Mouse (Mus musculus): ENCODE results near the gene Faf2. TPM values are rescaled to one million over a fixed set of nuclear protein-coding genes. Genes with fewer than 3 reads are reported as not detected.
"Not testable (repeated sequence)": the region's sequence is repeated elsewhere in the genome, so short reads cannot be mapped to it uniquely, and the experiment has no call there.

The Faf2 gene
- polyA plus RNA-seq, 1 experiment = 27.9 TPM

DNA sequence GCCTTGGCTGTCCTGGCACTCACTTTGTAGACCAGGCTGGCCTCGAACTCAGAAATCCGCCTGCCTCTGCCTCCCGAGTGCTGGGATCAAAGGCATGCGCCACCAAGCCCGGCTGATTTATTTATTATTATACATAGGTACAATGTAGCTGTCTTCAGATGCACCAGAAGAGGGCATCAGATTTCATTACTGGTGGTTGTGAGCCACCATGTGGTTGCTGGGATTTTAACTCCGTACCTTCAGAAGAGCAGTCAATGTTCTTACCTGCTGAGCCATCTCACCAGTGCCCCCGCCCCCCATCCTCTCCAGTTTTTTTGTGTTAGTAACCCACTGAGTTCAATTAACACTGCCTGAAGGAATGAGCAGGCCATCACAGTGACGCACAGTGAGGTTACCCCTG, 8.4 kb upstream of the Faf2 start:
- not testable (repeated sequence) for H3K27ac ChIP-seq (ENCODE audit: insufficient read depth, low read depth, low read length); H3K27me3 ChIP-seq (replicated peaks; ENCODE audit: control insufficient read depth, insufficient read depth, low read length); H3K4me1 ChIP-seq (ENCODE audit: control insufficient read depth, insufficient read depth, low read length); H3K36me3 ChIP-seq (ENCODE audit: control insufficient read depth, insufficient read depth, low read length); H3K4me3 ChIP-seq (ENCODE audit: insufficient read depth, low read depth, low read length)
- 79% methylated on average over 8 of the region's 8 CpGs for WGBS
- TF ChIP-seq CTCF (conservative IDR thresholded peaks at IDR 0.05; ENCODE audit: insufficient read depth, insufficient read length, low read depth, low read length) = 0 out of 2 replicates have a peak, but pooled peaks have one; percentile 5
- peak; percentile 38 for DNase-seq

DNA sequence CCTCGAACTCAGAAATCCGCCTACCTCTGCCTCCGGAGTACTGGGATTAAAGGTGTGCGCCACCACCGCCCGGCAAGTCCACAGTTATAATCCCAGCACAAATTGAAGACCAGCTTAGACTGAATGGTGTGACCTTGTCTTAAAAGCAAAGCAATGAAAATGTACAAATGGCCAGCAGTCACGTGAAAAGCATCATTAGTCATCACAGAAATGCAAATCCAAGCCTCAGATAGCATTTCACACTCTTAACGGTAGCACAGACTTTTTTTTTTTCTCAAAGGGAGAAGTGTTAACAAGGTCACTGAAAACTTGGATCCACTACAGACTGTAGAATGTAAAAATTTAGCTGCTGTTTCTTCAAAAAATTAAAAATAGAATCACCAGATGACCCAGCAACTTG, 5.3 kb upstream of the Faf2 start:
- Histone ChIP-seq H3K27me3 (replicated peaks; ENCODE audit: control insufficient read depth, insufficient read depth, low read length) (no peaks in the 10 kb centered on the region), H3K27ac (ENCODE audit: insufficient read depth, low read depth, low read length) (no peak overlapping the region), H3K36me3 (ENCODE audit: control insufficient read depth, insufficient read depth, low read length) (no peaks in the 10 kb centered on the region), H3K4me1 (ENCODE audit: control insufficient read depth, insufficient read depth, low read length) (peaks cover 3% of the 10 kb centered on the region; the same call in 1 of the 2 replicates), H3K4me3 (ENCODE audit: insufficient read depth, low read depth, low read length) (no peak overlapping the region)
- WGBS = 78% methylated on average over 8 of the region's 8 CpGs
- no peak for TF ChIP-seq CTCF (conservative IDR thresholded peaks at IDR 0.05; ENCODE audit: insufficient read depth, insufficient read length, low read depth, low read length)
- TF ChIP-seq POLR2A (IDR thresholded peaks at IDR 0.05; ENCODE audit: low read depth, low read length) = no peak
- no peak for DNase-seq

DNA sequence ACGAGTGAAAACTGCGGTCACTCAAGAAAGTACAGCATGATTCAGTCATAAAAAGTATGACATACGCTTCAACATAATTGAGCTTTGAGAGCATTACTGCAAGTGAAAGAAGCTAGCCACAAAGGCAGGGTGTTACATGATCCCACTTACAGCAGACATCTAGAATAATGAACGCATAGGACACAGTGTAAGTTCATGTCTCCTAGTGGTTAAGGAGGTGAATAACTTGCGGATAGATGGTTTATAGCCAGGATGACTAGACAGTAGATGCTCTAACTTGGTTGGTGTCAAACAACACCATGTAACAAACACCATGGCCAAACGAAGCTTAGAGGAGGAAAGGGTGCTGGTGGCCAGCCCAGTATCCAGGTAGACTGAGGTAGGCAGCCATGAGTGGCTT, 4.6 kb upstream of the Faf2 start:
- TF ChIP-seq POLR2A (IDR thresholded peaks at IDR 0.05; ENCODE audit: low read depth, low read length) (no peak), CTCF (conservative IDR thresholded peaks at IDR 0.05; ENCODE audit: insufficient read depth, insufficient read length, low read depth, low read length) (no peak)
- WGBS = 61% methylated on average over 6 of the region's 6 CpGs
- H3K27me3 ChIP-seq (replicated peaks; ENCODE audit: control insufficient read depth, insufficient read depth, low read length) = no peaks in the 10 kb centered on the region
- DNase-seq = no peak
- H3K4me1 ChIP-seq (ENCODE audit: control insufficient read depth, insufficient read depth, low read length) = no peaks in the 10 kb centered on the region; the same call in 1 of the 2 replicates
- no peaks in the 10 kb centered on the region for H3K36me3 ChIP-seq (ENCODE audit: control insufficient read depth, insufficient read depth, low read length)
- no peak overlapping the region for H3K27ac ChIP-seq (ENCODE audit: insufficient read depth, low read depth, low read length)
- no peak overlapping the region for H3K4me3 ChIP-seq (ENCODE audit: insufficient read depth, low read depth, low read length)

DNA sequence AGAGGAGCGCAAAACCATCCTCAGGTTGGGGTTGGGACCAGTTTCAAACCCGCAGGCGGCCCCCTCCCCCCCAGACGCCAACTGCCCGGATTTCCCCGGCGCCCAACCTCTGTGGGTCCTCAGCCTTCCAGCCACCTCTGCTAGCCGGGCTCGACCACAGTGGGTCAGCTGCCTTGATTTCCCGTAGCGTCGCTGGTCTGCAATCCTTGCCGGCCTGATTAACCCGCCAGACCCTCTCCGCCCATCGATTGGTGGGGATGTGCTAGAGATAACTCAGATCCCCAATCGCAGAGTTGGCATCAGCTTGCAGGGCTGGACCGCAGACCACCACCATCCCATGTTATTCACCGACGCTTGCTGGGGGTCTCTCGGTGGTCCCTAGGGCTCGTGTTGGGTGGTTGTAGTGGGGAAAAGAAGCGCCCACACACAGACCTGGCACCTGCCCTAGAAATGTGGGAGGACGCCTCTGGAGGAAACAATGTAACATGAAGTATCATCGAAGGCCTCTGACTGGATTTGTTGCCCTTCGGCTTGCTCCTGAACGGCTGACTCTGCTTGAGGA, 457 bp downstream of the Faf2 start:
- peaks cover 5% of the 10 kb centered on the region; the same call in 1 of the 2 replicates for H3K4me1 ChIP-seq (ENCODE audit: control insufficient read depth, insufficient read depth, low read length)
- TF ChIP-seq POLR2A (IDR thresholded peaks at IDR 0.05; ENCODE audit: low read depth, low read length) = no peak
- no peak for TF ChIP-seq CTCF (conservative IDR thresholded peaks at IDR 0.05; ENCODE audit: insufficient read depth, insufficient read length, low read depth, low read length)
- H3K27me3 ChIP-seq (replicated peaks; ENCODE audit: control insufficient read depth, insufficient read depth, low read length) = no peaks in the 10 kb centered on the region
- peak overlapping the region; percentile 85 for H3K27ac ChIP-seq (ENCODE audit: insufficient read depth, low read depth, low read length)
- H3K4me3 ChIP-seq (ENCODE audit: insufficient read depth, low read depth, low read length) = peak overlapping the region; percentile 93
- DNase-seq = no peak
- WGBS = under 1% methylated on average over 27 of the region's 27 CpGs
- no peaks in the 10 kb centered on the region for H3K36me3 ChIP-seq (ENCODE audit: control insufficient read depth, insufficient read depth, low read length)

DNA sequence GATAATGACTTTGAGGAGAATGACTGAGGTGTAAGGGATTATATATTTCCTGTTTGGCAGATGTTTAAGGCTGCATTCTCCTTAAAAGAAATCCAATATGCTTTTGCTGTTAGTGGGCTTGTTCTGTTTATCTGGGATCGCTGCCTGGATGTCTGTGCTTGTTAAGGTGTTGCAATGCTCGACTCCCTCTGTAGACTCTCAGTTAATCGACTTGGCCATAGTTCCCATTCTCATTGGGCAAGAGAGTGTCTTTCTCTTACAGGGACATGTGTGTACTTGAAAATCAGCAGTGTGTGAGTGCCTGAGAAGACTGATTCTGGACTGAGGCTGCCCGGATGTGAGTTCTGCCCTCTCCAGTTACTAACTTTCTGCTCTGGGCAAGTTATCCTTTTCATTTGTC, 7.5 kb downstream of the Faf2 start:
- DNase-seq = peak; percentile 23
- WGBS = 48% methylated on average over 4 of the region's 4 CpGs
- Histone ChIP-seq H3K4me3 (ENCODE audit: insufficient read depth, low read depth, low read length) (no peak overlapping the region), H3K36me3 (ENCODE audit: control insufficient read depth, insufficient read depth, low read length) (no peaks in the 10 kb centered on the region), H3K4me1 (ENCODE audit: control insufficient read depth, insufficient read depth, low read length) (peaks cover 9% of the 10 kb centered on the region; the same call in 1 of the 2 replicates), H3K27me3 (replicated peaks; ENCODE audit: control insufficient read depth, insufficient read depth, low read length) (no peaks in the 10 kb centered on the region), H3K27ac (ENCODE audit: insufficient read depth, low read depth, low read length) (no peak overlapping the region)
- TF ChIP-seq CTCF (conservative IDR thresholded peaks at IDR 0.05; ENCODE audit: insufficient read depth, insufficient read length, low read depth, low read length) = no peak
- TF ChIP-seq POLR2A (IDR thresholded peaks at IDR 0.05; ENCODE audit: low read depth, low read length) = no peak

DNA sequence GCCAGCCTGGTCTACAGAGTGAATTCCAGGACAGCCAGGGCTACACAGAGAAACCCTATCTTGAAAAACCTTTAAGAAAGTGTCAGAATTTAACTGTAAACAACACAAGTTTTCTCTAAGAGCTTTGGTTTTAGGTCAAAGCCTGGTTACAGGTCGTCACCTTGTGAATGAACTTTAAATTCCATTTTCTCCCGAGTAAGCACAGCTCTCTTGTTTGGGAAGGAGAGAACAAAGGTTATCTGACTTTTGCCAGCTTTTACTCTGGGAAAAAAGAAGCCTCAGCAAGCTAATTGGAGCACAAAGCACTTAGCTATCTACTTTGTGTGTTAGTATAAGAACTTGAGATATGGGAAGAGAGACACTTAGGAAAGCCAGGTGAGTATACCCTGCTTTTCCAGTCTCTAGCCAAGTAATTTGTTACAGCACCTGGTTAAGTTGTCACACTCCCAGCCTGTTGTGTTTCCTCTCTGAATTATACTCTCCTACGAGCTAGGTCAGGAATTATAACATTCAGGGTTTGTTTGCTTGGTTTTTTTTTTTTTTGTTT, 11.2 kb downstream of the Faf2 start:
- peak; percentile 78 for DNase-seq
- Histone ChIP-seq H3K27me3 (replicated peaks; ENCODE audit: control insufficient read depth, insufficient read depth, low read length) (no peaks in the 10 kb centered on the region), H3K4me3 (ENCODE audit: insufficient read depth, low read depth, low read length) (no peak overlapping the region), H3K4me1 (ENCODE audit: control insufficient read depth, insufficient read depth, low read length) (peaks cover 7% of the 10 kb centered on the region; the same call in 1 of the 2 replicates), H3K36me3 (ENCODE audit: control insufficient read depth, insufficient read depth, low read length) (no peaks in the 10 kb centered on the region; the same call in 1 of the 2 replicates), H3K27ac (ENCODE audit: insufficient read depth, low read depth, low read length) (peak overlapping the region; percentile 74)
- 25% methylated on average over 3 of the region's 3 CpGs for WGBS
- TF ChIP-seq CTCF (conservative IDR thresholded peaks at IDR 0.05; ENCODE audit: insufficient read depth, insufficient read length, low read depth, low read length) (no peak), POLR2A (IDR thresholded peaks at IDR 0.05; ENCODE audit: low read depth, low read length) (no peak)

DNA sequence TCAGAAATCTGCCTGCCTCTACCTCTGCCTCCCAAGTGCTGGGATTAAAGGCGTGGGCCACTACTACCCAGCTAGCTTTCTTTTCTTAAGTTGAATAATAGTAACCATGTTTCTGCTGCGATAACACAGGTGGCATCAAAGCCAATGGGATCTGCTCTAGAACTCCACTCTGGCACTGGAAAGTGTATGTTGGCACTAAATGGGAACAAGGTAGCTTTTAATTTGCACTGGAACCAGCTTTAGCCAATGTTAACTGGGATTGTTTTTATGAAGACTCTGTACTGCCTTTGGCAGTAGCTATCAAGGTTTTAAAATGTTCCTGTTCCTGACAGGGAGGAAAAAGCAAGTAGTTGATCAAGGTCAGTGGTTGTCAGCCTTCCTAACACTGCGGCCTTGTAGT, 13.4 kb downstream of the Faf2 start:
- H3K4me3 ChIP-seq (ENCODE audit: insufficient read depth, low read depth, low read length) = no peak overlapping the region
- WGBS = 85% methylated on average over 3 of the region's 3 CpGs
- H3K27ac ChIP-seq (ENCODE audit: insufficient read depth, low read depth, low read length) = no peak overlapping the region
- H3K4me1 ChIP-seq (ENCODE audit: control insufficient read depth, insufficient read depth, low read length) = peaks cover 5% of the 10 kb centered on the region; the same call in 1 of the 2 replicates
- DNase-seq = peak; percentile 31
- no peaks in the 10 kb centered on the region for H3K27me3 ChIP-seq (replicated peaks; ENCODE audit: control insufficient read depth, insufficient read depth, low read length)
- H3K36me3 ChIP-seq (ENCODE audit: control insufficient read depth, insufficient read depth, low read length) = peaks cover 2% of the 10 kb centered on the region
- no peak for TF ChIP-seq CTCF (conservative IDR thresholded peaks at IDR 0.05; ENCODE audit: insufficient read depth, insufficient read length, low read depth, low read length)
- no peak for TF ChIP-seq POLR2A (IDR thresholded peaks at IDR 0.05; ENCODE audit: low read depth, low read length)
